Mouse (Mus musculus) cerebellum, adult 9-11 months (tissue): ENCODE results near the gene Dysf.
A peak's percentile ranks its signal among the peaks of the same experiment; 100 is the strongest.

Experiments used
- DNase-seq: peaks from one replicate; pipeline ENCODE4 v3.0.0; 2022

The Dysf gene

GRCm38 (mm10) chr6:84119731-84120530 is 111.5 kb downstream of the Dysf start:
- DNase-seq: no peak

GRCm38 (mm10) chr6:84124609-84125008 is 116.2 kb downstream of the Dysf start:
- no peak for DNase-seq

GRCm38 (mm10) chr6:84125101-84125500 is 116.7 kb downstream of the Dysf start:
- no peak for DNase-seq

DNA sequence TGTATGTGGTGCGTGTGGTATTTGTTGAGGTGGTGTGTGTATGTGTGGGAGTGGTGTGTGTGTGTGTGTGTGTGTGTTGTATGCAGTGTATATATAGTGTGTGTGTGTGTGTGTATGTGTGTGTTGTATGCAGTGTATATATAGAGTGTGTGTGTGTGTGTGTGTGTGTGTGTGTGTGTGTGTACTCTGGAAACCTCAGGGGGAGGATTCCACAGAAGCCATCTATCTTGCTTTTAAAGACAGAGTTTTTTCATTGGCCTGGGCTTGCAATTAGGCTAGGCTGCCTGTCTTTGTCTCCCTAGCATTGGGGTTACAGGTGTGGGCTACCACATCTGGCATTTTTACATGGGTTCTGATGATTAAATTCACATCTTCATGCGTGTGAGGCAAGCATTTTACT is 119.8 kb downstream of the Dysf start:
- no peak for DNase-seq

- DNase-seq: no peak
Observed at GRCm38 (mm10) chr6:84130867-84131266, 122.5 kb downstream of the Dysf start.

DNA sequence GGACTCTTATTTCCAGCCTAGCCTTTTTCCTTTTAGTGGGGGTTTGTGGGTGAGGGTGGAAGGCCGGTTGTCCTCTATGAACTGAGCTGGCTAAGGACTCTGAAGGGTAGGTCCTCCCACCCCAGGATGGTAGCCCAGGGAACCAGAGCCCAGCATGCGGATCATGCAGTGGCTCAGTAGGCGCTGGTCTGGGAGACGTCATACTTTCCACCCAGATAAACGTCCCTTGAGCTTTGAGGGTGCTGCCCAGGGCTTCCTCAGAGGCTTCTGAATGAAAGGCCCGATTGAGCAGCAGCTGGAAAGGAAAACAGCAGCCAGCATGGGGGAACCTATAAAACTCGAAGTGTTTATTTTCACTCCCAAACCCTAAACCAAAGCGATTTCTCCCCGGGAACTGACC is 123.1 kb downstream of the Dysf start:
- no peak for DNase-seq

- DNase-seq: no peak
Observed at GRCm38 (mm10) chr6:84133053-84133452, 124.7 kb downstream of the Dysf start.

GRCm38 (mm10) chr6:84133996-84134721 is 125.8 kb downstream of the Dysf start:
- peak; percentile 33 for DNase-seq

DNA sequence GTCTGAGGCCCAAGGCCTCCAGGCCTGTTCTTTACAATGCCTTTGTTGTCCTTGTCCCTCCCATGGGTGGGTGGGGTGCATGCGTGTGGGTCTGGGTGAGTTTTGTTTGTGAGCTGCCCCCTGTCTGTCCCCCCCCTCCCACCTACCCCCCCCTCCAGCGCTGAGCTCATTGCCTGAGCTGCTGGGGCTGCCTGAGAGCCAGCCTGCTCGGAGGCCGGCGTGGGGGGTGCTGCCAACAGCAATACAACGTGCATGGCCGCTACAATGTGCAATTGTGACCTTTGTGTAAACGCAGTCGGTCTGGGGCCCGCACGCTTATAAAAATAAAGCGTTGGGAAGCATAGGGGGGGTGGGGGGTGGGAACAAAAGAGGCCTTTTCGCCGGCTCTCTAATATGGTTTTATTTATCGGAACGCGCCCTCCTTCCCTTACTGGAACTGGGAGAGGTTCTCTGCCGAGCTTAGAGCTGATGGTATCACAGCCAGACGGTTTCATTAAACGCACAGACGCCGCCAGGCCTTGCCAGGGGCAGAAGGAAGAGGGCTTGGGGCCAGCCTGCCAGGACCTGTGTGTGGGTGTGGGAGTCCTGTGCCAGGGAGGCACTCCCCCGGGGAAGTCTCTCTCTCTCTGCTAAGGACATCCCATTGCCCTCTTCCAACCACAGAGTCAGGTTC is 126.5 kb downstream of the Dysf start:
- DNase-seq: peak; percentile 92

GRCm38 (mm10) chr6:84135709-84136108 is 127.3 kb downstream of the Dysf start:
- DNase-seq: peak; percentile 77

GRCm38 (mm10) chr6:84136345-84136744 is 128.0 kb downstream of the Dysf start:
- DNase-seq: peak; percentile 34

DNA sequence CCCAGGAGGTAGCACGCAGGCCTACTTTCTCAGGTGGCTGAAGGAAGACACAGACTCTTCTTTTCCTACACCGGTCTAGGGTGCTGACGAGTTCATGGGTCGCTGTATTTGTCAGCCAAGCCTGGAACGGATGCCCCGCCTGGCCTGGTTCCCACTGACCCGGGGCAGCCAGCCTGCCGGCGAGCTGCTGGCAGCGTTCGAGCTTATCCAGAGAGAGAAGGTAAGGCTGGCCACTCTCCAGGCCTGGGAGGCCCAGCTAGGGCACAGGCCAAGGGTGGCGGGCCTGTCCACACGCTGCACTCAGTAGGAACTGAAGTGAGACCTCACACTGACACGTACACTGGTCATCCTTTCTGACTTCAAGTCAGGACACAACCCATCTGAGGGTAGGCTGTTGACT is 131.5 kb downstream of the Dysf start:
- peak; percentile 84 for DNase-seq

GRCm38 (mm10) chr6:84142481-84142880 is 134.1 kb downstream of the Dysf start:
- no peak for DNase-seq

- no peak for DNase-seq
Observed at GRCm38 (mm10) chr6:84143328-84143727, 134.9 kb downstream of the Dysf start.

- DNase-seq: no peak
Observed at GRCm38 (mm10) chr6:84144393-84144792, 136.0 kb downstream of the Dysf start.

DNA sequence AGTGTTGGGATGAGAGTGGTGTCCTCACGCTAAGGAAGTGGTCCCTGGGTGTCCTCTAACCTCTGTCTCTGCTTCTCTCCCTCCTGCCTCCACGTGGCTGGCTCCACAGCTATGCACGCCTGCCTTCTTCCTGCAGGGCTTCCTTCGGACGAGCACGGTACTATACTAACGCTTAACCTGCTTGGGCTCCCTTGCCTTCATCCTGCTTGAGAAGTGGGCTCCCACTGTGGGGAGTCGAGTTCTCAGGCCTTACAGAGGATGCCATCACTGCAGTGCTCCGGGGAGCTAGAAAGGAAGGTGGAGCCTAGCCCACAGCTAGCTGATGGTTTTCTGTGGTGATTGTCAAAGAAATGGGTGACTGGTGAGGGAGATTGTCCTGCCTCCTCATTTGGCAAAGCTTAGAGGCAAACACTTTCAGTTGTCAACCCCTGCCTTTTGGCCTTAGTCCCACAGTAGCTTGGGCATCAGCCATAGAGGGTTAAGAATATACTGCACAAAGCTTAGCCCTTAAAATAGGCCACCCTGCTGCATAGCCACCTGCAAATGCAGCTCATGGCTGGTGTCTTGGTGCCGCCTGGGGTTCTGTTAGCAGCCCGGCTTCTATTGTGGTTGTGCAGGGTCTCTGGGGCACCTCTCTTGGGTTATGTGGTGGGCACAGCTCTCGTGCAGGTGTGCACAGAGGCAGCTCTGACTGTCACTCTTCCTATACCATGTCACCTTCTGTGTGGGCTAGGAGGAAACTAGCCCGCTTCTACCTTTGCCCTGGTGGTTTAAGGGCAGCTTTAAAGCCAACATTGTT is 139.0 kb downstream of the Dysf start:
- DNase-seq: no peak

GRCm38 (mm10) chr6:84148470-84148869 is 140.1 kb downstream of the Dysf start:
- no peak for DNase-seq

GRCm38 (mm10) chr6:84154508-84154907 is 146.1 kb downstream of the Dysf start:
- no peak for DNase-seq

DNA sequence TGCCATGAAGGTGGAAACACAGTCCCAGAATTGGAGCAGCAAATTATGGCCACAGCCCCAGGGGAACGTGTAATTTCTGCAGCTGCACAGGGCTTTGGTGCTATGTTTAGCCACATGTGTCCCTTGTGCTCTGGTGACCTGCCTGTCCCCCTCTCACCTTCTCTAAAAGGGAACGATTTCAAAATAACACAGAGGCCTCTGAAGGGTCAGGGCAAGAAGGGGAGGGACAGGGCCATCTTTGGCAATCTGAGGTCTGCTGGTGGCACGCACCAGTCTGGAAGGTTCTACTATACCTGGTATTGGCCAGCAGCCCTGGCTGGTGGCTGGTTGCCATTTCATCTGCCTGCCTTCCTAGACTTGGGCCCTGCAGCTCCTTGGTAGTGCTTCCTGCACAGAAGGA is 147.4 kb downstream of the Dysf start:
- DNase-seq: no peak

GRCm38 (mm10) chr6:84156481-84157025 is 148.2 kb downstream of the Dysf start:
- no peak for DNase-seq

GRCm38 (mm10) chr6:84159046-84159445 is 150.7 kb downstream of the Dysf start:
- DNase-seq: no peak

DNA sequence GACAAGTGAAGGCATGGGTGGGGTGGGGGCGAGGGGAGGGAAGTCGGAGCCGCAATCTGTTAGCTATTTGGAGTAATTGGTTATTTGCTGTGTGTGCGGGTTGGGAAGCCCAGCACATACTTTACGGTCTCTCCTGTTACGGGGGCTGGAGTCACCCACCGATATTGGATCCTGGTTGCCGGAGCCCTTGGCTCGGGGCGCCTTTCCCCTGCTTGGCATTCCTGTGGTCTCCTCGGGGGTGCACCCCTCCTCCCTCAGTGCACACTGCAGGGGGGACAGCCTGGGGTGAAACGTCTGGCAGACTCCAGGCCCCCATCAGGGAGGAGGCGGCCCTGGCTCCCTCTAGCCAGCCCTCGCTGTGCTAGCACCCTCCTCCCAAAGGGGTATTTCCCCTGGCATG is 159.2 kb downstream of the Dysf start:
- no peak for DNase-seq

DNA sequence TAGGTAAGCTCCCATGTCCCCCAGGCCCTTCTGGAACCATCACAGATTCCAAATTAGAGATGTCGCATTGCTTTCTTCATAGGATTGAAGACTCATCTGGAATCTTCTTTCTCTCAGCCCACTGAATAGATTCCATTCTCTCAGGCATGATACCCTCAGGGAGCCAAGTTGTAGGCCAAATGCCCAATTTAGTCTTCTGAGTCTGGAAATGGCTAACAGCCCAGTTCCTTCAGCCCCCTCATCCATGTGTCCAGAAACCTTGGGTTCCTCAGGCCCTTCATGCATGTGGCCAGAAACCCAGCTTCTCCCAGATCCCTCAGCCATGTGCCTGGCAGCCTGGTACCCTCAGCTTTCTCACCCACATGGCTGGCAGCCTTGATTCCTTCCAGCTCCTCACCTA is 160.2 kb downstream of the Dysf start:
- DNase-seq: no peak
